Mouse (Mus musculus) Muller cell, postnatal 12 days (primary cell): ENCODE results near the gene Hipk2.

ENCODE experiments used
- DNase-seq: peaks from one replicate; pipeline ENCODE4 v3.0.0-alpha.2; 2015; ENCODE audit errors: inconsistent ontology term

Hipk2 gene

DNA sequence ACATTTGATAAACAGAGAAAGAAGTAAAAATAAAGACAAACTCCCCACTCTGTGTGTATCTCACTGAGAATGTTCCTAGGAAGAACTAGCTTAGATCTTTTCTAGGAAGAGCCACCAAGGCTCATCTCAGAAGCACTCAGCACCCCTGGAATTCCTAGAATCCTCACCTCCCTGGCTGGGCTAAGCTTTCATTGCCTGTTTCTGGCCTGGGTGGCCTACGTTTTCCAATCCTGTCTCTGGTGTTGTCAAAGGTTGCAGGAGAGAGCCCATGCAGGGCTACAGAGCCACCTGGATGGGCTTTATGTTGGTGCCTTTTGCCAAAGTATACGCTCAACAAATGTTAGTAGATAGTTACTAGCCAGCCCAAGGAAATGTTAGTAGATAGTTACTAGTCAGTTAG is 120.0 kb downstream of the Hipk2 start:
- no peak for DNase-seq

DNA sequence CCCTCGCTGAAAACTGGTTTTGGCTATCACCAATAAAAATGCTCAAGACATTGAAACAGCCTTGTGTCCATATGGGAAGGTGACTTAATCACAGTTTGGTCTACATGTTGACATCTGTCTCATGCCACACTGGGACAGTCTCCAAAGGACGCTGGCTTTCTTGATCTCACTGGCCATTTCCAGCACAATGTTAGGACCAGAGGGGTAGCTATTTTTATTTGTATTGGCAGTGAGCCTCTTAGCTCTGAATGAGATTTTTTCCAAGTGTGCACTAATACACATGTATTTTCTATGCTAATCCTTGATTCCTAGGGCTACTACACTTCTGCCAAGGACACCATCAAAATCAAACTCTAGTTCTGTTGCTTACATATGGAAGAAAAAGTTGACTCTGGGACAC is 120.8 kb downstream of the Hipk2 start:
- DNase-seq = no peak

DNA sequence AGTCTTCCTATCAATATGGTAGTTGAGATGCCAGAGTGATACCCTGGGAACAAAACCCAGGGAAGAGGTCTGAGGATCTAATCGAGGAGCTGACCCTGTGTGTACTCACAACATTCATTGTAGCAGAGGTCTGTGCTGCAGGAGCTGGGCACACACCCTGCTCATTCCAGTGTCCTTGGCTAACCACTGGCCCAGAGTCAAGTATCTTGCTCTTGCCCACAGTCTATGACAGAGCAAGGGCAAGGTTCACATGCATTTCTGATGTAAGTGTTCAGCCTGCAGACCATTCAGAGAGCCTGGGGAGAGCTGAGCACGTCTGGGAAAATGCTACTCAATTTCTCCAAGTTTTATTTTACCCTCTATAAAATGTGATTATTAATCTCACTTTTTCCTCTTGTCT is 122.2 kb downstream of the Hipk2 start:
- peak; percentile 69 for DNase-seq

DNA sequence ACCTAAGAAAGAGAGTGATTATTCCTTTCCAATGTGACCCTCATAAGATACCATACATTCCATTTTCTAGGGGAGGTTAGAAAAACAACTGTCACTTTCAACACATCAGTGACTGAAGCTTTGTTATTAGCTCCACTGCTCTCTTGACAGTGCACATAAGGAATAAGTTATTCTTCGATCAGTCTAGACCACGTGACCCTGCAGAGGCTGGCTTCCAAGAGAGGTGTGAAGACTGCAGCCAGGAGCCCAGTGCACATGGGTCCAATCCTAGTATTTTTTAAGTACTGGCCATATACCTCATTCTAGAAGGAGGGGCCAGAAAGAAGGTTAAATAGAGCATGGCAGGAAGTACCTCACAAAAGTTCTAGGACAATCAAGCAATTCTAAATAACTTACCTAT is 122.9 kb downstream of the Hipk2 start:
- no peak for DNase-seq

DNA sequence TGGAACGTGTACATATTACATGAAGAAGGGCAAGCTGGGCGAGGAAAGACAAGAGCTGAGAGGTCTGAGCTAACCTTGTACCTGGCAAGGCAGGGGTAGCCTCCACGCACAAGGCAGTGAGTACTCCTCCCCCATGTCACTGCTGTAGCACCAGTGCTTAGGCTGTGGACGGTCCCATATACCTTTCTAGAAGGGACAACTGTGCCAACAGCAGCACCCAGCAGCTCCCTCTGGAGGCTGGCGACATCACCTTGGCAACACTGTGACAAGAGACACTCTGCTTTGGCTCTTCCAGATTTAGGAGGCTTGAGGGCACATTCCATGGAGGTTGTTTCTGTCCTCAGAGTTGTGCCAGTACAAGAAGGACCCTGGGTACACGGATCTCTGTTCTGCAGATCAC is 123.5 kb downstream of the Hipk2 start:
- no peak for DNase-seq

DNA sequence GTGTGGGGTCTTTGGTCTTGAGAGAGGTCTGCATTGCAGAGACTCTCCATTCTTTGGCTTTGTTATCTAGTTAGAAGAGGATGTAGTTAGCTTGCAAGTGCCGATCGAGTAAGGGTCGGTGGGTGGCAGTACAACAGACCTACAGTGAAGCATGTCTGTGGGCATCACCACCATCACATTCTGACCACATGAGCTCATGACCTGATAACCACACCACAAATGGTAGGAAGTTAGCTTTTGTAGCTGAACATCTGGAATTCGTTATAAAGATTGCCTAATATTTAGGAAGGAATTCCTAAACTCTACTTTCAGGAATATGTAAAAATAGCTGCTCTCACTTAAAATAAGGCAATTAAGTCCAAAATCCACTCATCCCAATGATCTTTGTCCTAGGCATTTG is 127.9 kb downstream of the Hipk2 start:
- DNase-seq = no peak

DNA sequence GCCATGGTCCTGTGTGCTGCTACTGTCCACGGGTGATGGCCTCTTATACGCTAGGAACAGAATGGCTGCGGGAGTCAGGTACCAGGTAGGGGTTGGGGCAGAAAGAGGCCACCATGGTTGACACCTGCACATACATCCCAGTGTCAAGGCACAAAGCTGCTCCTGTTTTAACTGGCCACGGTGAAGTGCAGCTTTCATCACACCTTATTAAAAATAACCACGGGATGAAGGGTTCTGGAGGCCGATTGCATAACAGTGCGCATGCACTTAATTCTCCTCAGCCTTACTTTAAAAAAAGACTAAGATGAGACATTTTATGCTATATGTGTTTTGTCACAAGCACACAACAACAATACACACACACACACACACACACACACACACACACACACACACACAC is 132.6 kb downstream of the Hipk2 start:
- DNase-seq = no peak

DNA sequence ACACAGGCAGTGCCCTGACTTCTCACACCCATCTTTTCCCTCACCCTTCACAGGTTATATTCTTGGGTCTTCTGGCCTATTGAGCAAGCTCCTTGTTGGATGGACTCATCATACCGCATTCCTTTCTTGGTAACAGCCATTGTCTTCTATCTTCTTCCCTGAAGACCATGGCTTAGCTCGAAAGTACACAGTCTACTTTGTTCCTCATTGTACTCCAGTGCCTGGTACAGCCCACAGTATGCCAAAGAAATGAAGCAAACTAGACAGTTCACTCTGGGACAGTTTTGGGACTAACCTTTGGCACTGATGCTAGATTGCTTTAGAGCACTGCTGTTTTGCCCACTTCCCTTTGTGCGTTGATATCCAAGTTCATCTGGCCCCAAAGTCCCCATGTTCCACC is 133.5 kb downstream of the Hipk2 start:
- DNase-seq = no peak

DNA sequence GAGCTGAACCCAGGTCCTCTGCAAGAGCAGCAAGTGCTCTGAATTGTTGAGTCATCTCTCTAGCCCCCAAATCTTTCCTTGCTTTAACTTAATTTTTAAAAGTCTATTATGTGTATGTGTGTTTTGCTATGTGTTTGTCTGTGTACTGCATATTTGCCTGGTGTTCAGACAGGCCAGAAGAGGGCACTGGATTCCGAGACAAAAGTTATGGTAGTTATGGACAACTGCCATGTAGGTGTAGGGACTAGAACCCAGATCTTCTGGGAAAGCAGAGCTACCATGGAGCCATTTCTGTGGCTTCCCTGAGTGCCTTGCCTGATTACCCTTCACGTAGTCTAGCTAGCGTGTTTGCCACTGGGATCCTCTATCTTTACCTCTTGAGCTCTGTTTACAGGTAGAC is 134.9 kb downstream of the Hipk2 start:
- DNase-seq = no peak

DNA sequence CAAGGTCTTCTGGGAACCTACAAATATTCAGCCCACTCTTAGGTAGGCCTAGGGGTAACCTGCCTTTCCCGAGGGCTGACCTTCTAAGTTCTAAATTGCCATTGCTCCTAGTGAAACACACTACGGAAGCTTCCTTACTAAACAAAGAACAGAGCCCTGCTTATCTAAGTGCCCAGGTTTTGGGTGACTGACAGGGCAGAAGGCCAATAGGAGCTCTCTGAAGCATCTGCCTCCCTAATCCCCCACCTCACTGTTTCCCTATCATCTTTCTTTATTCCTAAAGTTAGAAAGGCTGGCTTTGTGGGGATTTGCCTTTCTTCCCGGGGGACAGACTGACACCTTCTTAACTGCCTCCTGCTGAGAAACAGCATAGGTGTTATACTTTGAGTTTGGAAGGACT is 136.7 kb downstream of the Hipk2 start:
- DNase-seq = no peak

DNA sequence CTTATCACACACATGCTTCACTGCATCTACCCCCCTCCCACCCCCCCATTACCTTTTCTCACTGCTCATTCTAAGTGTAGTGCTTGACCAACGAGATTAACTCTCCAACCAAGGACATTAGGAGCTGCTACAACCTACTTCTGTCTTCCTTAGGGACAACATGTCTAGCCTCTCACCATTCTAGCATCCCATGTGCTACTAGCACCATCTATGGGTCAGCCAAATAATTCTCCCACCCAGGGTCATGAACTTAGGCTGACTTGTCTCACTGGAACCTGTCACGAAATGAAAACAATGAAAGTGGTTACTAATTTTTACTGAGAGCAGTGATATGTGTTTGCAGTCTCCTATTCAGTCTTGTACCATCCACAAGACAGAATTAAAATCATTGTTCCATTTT is 138.2 kb downstream of the Hipk2 start:
- no peak for DNase-seq

DNA sequence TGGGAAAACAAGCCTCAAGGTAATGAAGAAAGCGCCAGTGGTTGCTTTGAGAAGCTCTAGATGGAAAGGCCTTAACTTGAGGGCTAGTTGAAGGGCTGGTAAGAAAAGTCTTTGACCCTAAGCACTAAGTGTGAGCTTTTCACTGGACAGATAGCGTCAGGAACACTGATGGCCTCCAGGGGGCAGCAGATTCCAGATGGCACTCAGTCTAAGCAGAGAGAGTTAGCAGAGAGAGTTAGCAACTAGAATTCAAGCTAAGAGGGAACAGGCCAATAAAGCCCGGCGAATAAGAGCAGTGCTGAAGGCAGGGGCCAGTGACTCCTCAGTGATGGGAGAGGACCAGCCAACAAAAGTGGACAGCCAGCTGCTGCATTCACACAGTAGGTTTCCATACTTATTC is 139.7 kb downstream of the Hipk2 start:
- peak; percentile 66 for DNase-seq

DNA sequence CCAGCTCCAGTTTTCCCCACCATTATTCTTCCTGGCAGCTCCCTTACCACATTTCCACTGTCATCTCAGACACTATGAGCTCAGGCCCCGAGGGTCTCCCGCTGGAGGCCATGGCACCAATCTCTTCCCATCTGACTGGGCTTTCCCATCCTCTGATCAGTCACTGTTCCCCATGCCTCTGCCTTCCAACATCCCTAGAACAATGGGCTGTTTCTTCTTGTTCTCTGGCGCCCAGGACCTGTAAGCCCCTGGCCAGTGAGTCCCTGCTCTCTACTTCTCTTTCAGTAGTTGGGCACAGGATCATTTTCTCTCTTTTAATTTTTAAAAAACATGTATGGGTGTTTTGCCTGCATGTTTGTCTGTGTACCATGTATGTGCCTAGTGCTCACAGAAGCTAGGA is 143.3 kb downstream of the Hipk2 start:
- no peak for DNase-seq

DNA sequence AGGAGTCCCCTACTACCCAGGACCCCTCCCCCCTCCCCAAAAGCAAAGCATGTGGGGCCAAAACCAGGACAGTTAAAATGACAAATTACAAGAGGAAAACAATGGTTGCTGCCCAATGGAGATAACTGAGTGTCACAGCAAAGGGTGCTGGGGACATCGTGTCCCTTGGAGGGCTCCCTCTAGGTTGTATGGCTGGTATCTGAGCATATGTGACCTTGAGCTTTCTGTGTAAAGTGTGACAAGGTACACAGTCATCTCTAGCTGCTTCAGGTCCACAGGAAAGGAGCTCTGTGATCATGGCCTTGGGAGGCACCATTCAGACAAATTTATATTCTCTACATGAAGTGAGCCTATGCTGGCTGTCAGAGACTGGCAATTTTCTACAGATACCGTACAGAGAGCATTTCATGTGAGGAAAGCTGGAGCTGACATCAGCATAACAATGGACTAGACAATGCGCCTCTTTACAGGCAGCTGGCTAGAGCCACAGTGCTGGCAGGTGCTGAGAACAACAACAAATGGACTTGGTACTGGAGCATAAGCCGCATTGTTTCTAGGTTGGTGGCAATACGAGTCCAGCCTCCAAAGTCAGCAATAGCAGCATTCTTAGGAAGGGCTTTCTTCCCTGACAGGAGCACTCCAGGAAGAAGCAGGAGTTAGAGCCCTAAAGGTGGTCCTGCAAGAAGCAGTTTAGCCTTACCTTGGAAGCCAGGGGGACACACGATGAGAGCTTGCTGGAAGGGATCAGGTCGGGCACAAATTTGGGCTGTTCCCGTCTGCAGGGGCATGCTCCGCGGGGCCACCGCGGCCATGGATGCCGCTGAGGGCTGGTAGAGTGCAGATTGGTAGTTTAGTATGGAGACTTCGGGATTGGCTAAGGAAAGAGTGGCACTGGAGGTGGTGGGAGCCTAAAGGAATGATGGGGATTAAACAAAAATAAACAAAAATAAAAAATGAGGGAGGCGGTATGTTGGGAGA is 145.5 kb downstream of the Hipk2 start:
- DNase-seq = no peak

DNA sequence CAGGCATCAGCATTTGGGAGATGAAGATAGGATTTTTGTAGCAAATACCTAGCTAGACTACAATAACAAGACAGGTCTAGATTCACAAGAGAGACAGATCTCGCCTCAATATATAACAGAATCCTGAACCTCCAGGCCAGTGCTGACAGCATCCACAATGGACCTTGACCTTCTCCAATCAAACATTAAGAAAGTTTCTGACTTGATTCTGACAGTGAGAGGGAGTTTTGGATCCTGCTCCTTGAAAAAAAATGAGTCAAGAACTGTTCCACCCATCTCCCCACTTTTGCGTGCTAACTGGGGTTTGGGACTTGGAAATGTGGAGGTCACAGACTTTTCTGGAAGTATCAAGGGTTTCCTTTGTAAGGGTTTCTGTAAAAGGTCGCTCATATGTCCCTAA is 150.4 kb downstream of the Hipk2 start:
- DNase-seq = no peak

DNA sequence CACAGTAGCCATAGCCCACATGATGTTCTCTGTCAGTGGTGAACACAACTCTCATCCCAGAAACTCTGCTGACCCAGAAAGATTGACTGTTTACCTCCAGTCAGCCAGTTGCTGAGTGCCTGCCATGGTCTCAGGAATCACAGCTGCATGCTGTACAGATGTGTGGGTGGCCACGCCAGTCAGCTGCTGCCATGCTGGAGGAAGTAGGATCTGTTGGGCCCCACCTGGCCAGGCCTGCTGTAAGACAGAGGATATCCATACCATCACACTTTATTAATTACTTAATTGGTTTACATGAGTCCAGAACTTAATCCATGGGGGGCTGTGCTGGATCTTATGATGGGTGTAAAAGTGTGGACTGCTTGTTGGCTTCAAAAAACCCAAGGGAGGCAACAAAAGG is 154.6 kb downstream of the Hipk2 start:
- DNase-seq = no peak

DNA sequence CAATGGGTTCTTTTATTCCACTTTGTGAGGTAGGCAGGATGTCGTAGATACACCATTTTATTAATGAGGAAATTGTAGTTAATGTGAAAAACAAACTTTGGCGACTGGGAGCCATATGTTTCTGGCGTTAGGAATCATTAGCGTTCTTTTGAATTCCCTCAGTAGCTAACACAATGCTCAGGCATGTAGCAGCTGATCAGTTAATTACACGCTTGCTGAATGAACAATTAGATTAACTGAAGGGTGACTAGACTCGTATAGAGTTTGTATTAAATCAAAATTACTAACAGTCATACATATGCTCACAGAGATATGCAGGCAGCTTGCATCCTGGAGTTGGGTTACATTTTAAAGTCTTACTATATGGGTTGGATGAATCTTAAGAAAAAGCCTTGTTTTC is 156.7 kb downstream of the Hipk2 start:
- DNase-seq = peak; percentile 37

DNA sequence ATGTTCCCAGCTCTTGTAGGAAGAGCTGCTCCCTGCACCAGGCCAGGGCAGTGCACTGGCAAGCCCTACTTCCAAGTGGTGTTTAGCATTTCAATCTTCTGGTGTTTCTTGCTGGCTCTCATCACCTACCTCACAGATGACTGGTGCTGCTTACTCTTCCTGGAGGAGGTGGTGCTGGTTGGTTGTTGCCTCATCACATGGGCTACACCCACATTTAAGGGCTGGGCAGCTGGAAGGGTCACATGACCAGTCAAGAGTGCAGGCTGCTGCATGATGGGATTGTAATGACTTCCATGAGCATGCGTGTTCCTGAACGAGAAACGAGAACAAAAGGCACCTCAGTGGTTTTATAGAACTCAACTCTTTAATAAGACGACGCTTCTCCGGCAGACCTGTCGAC is 157.3 kb downstream of the Hipk2 start:
- DNase-seq = no peak

DNA sequence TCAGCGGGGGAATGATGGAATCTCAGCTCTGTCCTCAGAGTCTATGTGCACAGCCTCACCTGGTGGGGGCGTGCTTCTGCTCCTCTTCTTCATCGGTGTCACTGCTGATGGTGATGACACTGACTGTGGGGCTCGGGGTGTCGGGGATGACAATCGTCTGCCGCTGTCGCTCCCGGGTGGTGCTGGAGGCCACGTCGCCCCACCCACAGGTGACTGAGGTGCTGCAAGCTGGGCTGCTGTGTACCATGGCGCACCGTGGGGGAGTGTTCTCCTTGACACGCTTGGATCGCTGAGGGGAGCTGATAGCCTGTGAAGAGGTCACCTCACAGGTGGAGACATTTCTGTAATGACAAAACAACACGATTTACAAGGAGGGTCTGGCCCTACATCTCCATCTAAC is 160.1 kb downstream of the Hipk2 start:
- no peak for DNase-seq

DNA sequence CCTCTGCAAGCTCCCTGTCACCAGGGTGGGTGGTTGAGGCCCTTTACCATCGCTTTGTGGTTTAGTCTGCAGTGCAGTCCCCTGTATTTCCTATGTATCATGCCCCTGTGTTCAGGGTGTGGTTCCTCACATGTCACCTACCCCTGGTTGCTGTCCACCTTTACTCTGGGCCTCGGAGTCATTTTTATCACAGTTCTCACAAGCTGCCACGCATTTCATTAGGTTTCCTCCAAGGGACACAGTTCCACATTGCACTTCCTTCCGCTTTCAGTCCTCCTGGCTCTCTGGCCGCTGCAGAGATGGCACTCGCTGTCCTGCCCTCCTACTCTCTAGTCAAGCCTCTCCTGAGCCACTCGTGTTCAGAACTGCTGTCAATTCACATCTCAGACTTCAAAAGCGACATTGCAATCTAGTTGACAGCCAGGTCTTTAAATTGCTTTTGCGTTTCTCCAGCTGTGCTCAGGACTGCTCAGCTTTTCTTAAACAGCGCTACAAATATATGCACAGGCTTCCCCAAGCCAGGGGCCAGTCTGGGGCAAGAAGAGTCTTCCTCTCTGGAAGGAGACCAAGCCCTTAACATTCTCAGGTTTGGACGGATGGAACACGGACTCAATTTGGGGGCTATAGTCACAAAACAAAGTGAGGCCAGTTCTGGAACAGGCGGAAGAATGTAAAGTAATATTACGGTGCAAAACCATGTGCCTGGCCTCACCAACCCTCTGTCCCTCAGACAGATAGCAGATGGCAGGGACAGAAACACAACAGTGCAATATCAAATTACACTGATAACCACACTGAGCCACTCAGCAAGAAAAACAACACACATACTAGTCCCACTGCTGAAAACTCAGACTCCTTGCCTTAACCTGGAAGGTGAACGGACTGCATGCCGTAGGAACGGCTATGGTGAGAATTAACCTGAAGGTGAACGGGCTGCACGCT is 161.7 kb downstream of the Hipk2 start:
- DNase-seq = no peak

DNA sequence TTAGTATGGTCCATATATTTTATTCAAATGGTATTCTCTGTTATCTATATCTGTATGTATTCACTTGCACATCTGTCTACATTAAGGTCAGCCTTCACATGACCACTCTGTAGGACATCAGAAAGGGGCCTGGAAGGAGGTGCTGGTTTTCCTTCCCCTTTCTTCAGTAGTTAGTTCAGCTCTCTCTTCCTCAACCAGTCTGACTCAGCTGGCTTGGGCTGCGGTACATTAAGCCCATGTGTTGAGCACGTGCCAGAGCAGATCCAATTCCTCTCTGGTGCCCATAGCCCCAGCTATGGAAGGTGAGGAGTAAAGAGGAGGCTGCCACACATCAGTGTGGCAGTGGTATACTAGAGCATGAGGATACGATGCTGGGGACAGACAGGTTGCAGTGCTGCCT is 165.5 kb downstream of the Hipk2 start:
- no peak for DNase-seq

DNA sequence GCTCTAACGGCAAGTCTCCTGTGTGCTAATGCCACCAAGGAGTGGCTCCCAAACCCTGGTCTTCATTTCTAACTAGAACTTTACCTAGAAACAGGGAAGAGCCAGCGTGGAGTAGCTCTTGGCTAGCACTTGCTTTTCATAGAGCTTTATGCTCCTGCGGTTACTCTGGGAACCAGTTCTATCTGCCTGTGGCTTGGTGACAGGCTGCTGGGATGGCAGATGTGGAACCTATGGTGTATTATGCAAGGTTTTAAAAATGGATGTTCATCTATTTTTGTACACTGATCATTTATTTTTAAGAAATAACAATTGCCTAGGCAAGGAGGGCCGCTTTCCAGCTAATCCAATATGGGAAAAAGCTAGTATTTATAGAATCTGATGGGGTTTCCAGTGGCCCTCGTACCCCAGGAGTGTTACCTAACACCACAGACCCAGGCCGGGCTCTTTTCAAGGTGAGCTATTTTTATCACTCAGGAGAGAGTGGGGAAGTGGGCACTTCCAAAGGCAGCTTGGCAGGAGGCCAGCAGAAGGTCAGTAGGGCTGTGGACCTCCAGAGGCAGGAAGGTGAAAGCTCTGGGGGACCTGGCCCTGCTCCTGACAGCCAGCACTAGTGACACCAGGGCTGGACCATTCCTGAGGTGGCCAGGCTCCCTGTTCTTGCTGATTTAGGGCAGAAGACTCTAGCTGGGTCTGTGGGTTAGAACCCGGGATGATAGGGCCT is 171.5 kb downstream of the Hipk2 start:
- no peak for DNase-seq
